In the genomic region with DNA sequence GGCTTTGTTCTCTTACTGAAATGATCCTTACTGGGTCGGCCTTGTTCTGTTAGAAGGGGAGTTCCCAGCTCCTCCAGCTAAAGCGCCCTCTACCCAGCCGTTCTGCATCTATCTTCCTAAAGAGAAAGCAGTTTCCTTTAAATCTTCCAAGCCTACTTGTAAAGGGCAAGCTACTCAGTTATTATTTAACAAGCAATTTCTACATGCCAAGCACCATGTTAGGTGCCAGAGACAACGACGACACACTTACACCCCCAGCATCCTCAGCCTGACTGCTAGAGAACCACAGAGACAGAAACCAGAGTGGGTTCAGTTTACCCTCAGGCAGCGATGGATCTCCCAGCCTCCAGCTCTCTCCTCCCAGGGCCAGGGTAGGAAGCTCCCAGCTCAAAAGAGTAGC, we compare ENCODE assay signal across 34 mouse cellular contexts. TPM values are rescaled to one million over a fixed set of nuclear protein-coding genes. Genes with fewer than 3 reads are reported as not detected.
A peak's percentile ranks its signal among the peaks of the same experiment; 100 is the strongest.
DNase-seq lines count a peak whose midpoint lies in the region; ATAC-seq lines count a peak whose summit lies in the region.
"Had no signal": no experiment of that assay in that cellular context is flagged by ENCODE, and none has a peak within 500 bp of the region (broad histone marks: within the 10 kb centered on the region; RNA-seq: fewer than 3 reads in every experiment).

No protein-coding gene starts in this region.

- H3K27me3 ChIP-seq in kidney, embryonic 15.5 days, result peaks cover 64% of the 10 kb centered on the region

- DNase-seq in heart, adult 11 months, result peak; percentile 33
- DNase-seq in heart, adult 18-20 months, result no peak
- DNase-seq in kidney, adult 9 months, result peak; percentile 56
- DNase-seq in right cerebral cortex, adult 2 months (ENCODE audit: low spot score in 2 of 2), result peak; percentile 44 to 58
- no peak for DNase-seq in right cerebral cortex, postnatal 4 days
- DNase-seq: adrenal gland, postnatal 10 days; cerebellum, adult 11 months; cerebellum, adult 9-10 months; cerebellum, postnatal 36 days; embryo, embryonic 11 days; gastrocnemius, adult 2 months; heart, postnatal 14 days; layer of hippocampus, adult 9-11 months; left cerebral cortex, postnatal 4 days; lung, adult 2 months; lung, postnatal 10 days; midbrain, embryonic 14.5 days; thymus, postnatal 4 days had no signal

- no peaks in the 10 kb centered on the region for H3K9me3 ChIP-seq in kidney, embryonic 15.5 days (replicated peaks)
- H3K9me3 ChIP-seq: hindbrain, embryonic 10.5 days; hindbrain, embryonic 15.5 days had no signal

- H3K4me1 ChIP-seq in kidney, embryonic 15.5 days, result peaks cover 26% of the 10 kb centered on the region

- no peak for ATAC-seq in kidney, embryonic 15.5 days (replicated peaks; ENCODE audit: low FRiP score)
- no peak for ATAC-seq in megakaryocyte-erythroid progenitor cell, adult 5-6 weeks (replicated peaks; ENCODE audit: low FRiP score, low TSS enrichment, poor library complexity, severe bottlenecking)
- ATAC-seq: forebrain, embryonic 14.5 days; inflammation-experienced regulatory T-cells, adult 6 months had no signal

- H3K9ac ChIP-seq in kidney, embryonic 15.5 days, result no peak overlapping the region
- H3K9ac ChIP-seq: embryonic facial prominence, embryonic 12.5 days; hindbrain, embryonic 15.5 days; liver, embryonic 14.5 days had no signal

- 65% methylated on average over 6 of the region's 6 CpGs for WGBS in kidney, embryonic 15.5 days

- no peaks in the 10 kb centered on the region for H3K36me3 ChIP-seq in kidney, embryonic 15.5 days
- H3K36me3 ChIP-seq: embryonic facial prominence, embryonic 12.5 days; G1E; hindbrain, embryonic 10.5 days; hindbrain, embryonic 15.5 days had no signal

- H3K27ac ChIP-seq in kidney, embryonic 15.5 days, result no peak overlapping the region
- H3K27ac ChIP-seq: embryonic facial prominence, embryonic 12.5 days; gastrocnemius, adult 2 months; hindbrain, embryonic 10.5 days; hindbrain, embryonic 15.5 days; kidney, postnatal 0 days; liver, embryonic 14.5 days; macrophage had no signal

- H3K4me3 ChIP-seq in kidney, embryonic 15.5 days (replicated peaks), result no peak overlapping the region
- H3K4me3 ChIP-seq: embryonic facial prominence, embryonic 12.5 days; gastrocnemius, adult 2 months; hindbrain, embryonic 10.5 days had no signal

- no peak overlapping the region for H3K4me2 ChIP-seq in kidney, embryonic 15.5 days
- H3K4me2 ChIP-seq: embryonic facial prominence, embryonic 12.5 days had no signal

RNA-seq across cellular contexts. Expression of gene Neu2, which starts 1.8 kb away (rescaled TPM):
- not detected for total RNA-seq in heart, adult 18-20 months (2021)
- 0.29 and 0.41 TPM in 2 replicates for polyA plus RNA-seq in kidney, embryonic 15.5 days (2015; fragmentation: Nextera tagmentation; extraction: Ambion mirVana)
- not detected in 2 replicates for total RNA-seq in megakaryocyte-erythroid progenitor cell, adult 5-6 weeks (2014; fragmentation: Nextera tagmentation)
- total RNA-seq in megakaryocyte-erythroid progenitor cell, adult 5-6 weeks (2017), result not detected in 2 replicates
- total RNA-seq: heart, postnatal 14 days; monocyte, adult 5-6 weeks; neutrophil, adult 5-6 weeks had no signal
- polyA plus RNA-seq: embryonic facial prominence, embryonic 12.5 days; G1E; heart, embryonic 14.5 days; hindbrain, embryonic 10.5 days; inflammation-experienced regulatory T-cells, adult 6 months; macrophage had no signal

RNA-seq across cellular contexts. Expression of gene Snorc, which starts 37.8 kb away (rescaled TPM):
- not detected for total RNA-seq in heart, adult 18-20 months (2021)
- polyA plus RNA-seq in kidney, embryonic 15.5 days (2015; fragmentation: Nextera tagmentation; extraction: Ambion mirVana), result 0.40 TPM in 1 of 2 replicates, not detected in the other
- total RNA-seq in megakaryocyte-erythroid progenitor cell, adult 5-6 weeks (2014; fragmentation: Nextera tagmentation), result not detected in 2 replicates
- not detected in 2 replicates for total RNA-seq in megakaryocyte-erythroid progenitor cell, adult 5-6 weeks (2017)
- total RNA-seq: G1E; gastrocnemius, adult 2 months; gastrocnemius, postnatal 4 days; heart, postnatal 14 days; left cerebral cortex, postnatal 4 days; monocyte, adult 5-6 weeks; neutrophil, adult 5-6 weeks had no signal
- polyA plus RNA-seq: forebrain, embryonic 14.5 days; G1E; heart, embryonic 14.5 days; hindbrain, embryonic 10.5 days; inflammation-experienced regulatory T-cells, adult 6 months; kidney, postnatal 0 days; liver, embryonic 14.5 days; macrophage; midbrain, embryonic 14.5 days; testis, adult 2 months had no signal

Comparison
In these comparisons a context has a peak if more than half of its experiments do, and no peak if none do; other contexts are left out.
1. DNase-seq: peak in heart, adult 11 months (single experiment), kidney, adult 9 months (single experiment) and right cerebral cortex, adult 2 months (2 of 2); none in heart, adult 18-20 months (0 of 2) and right cerebral cortex, postnatal 4 days (single experiment).